Mouse (Mus musculus) ES-Bruce4 (cell line): ENCODE data around the gene Arpc3.

Experiments
- CTCF ChIP-seq: IDR thresholded peaks from one replicate; pipeline ENCODE4 v1.8.1; 2011; ENCODE audit warnings: low read depth, low read length
- POLR2A ChIP-seq: IDR thresholded peaks from one replicate; pipeline ENCODE4 v1.8.1; 2011; ENCODE audit warnings: low read length; ENCODE audit not compliant: insufficient read depth

DNA sequence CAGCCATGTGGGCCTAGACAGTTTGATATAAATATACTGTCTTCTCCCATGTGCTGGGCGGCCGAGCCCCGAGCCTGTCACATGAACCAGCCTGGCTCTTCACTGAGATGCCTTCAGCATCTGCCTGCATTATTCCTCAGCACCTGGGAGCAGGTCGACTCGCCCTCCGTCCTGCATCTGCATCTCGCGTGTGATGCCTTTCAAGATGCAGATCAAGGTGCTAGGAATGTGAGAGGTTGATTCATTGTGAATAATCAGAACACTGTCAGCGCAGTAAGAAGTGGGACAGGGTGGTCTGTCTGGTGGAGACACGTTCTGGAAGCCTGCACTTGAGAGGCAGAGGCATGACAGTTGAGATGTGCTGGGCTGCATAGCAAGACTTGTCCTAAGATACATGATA, 52.8 kb downstream of the Arpc3 start:
- TF ChIP-seq CTCF (no peak), POLR2A (no peak)
